Mouse (Mus musculus): ENCODE results near the gene Crls1. TPM values are rescaled to one million over a fixed set of nuclear protein-coding genes. Genes with fewer than 3 reads are reported as not detected.

The Crls1 gene
- polyA plus RNA-seq (2012; rRNA removed): 10.6 and 11.4 TPM in 2 replicates

DNA sequence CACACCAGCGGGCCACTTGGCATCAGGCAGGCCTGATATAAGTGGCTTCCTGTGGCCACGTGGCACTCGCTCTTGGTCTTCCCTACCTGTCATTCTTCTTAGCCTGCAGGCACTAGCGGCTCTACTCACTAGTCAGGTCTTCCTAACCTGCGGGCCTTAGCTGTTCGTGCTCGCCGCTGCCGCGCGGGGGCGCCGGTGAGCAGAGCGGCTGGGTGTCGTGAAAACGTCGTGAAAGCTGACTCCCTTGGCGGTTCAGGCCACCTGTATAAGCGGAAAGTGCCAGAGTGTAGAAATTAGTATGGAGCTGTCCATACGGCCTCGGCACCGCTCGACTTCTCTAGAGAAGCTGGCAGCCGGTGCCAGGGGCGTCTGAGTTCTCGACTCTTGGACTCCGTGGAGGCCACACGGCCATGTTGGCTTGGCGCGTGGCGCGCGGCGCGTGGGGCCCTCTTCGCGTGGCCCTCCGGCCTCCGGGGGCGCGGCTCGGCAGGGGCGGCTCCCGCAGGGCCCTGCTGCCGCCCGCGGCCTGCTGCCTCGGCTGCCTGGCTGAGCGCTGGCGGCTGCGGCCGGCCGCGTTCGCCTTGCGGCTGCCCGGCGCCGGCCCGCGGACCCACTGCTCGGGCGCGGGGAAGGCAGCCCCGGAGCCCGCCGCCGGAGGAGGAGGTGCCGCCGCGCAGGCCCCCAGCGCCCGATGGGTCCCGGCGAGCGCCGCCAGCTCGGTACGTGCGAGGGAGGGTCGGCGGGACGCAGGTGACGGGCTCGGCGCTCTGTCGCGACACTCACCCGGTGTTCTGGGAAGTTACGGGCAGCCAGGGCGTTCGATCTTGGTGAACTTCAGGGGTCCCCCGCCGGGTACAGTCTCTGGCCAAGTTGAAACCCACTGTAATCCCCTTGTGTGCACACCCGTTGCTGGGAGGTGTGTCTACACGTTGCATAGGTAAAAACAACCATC lies at the start of gene Crls1:
TSS of gene Crls1 (plus strand) at position 260 of the 952 bp plus-strand sequence.

DNA sequence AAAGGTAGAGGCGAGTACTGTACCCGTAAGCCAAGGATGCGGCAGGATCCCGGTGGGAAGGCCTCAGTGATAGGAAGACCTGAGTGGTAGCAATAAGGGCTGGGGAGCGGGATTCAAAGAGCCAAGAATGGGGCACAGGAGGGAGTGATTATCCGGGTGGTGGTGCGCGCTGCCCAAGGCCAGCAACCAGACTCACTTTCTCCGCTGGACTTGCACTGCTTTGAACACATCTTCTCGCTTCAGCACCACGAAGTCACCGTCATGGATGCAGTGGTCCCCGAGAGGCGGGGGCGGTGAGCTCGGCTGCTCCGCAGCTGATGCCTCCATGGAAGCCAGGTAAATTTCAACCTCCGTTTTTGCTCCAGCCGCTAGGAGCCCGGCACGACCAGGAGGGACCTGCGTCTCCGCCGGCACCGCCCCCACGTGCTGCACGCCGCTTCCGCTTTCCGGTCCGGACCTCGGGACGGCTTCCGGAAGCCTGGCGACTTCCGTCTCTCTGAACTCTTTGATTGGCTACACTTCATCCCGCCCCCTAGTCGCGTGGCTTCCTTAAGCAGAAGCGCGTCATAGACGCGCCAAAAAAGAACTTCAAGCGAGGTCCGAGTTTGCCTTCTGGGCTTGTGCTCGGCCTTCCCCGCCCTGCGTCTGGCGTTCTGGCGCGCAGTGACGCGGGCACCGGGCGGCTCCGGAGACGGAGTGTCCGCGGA lies 30.7 kb upstream of the Crls1 start, which contains the start of the genes Trmt6 and Mcm8:
TSS of gene Trmt6 (minus strand) at position 448 of the 707 bp plus-strand sequence.
TSS of gene Mcm8 (plus strand) at position 534 of the 707 bp plus-strand sequence.

DNA sequence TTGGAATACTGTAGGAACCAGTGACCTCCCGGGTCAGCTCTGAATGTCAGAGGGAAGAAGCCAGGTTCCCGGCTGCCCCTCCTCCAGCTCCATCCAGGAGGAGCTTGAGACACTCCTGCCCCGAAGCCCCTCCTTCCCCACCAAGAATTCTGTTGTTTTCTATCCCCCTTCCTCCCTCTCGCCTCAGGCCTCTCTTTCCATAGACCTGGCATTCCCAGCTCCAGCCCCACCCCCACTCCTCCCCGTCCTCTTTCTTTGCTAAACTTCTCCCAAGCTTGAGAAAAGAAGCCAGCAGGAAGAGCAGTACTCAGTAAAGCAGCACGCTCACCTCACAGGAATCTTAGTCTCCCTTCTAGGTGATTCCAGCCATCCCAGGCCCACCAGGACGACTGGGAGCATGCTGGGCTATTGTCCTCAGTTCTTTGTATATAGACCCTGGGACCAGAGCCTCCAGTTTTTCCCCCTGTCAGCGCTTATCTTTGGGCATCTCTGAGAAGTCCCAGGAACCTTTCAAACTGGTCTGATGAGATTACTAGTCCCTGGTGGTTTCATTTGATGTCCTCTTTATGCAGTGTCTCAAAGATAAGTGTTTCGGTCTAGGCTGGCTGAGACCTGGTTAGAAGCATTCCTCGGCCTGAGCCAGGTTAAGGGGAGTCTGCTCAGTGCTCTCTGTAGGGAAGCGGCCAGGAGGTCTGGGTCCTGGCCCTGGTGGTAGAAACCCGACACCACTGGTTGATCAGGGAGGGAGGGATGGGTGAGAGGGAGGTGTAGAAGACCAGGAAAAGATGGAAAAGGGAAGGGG lies 34.6 kb downstream of the Crls1 start, which contains the start of gene Lrrn4:
TSS of gene Lrrn4 (minus strand) at position 48 of the 802 bp plus-strand sequence.

Other genes starting within 250 kb of the Crls1 start
- gene Shld1, start 159.7 kb upstream of the Crls1 start, polyA plus RNA-seq (2012; rRNA removed): 6.0 and 6.2 TPM in 2 replicates
- 0.02 and 0.19 TPM in 2 replicates for gene Chgb, start 65.4 kb upstream of the Crls1 start, polyA plus RNA-seq (2012; rRNA removed)
- 8.7 and 10.4 TPM in 2 replicates for gene Trmt6, start 30.6 kb upstream of the Crls1 start, polyA plus RNA-seq (2012; rRNA removed)
- 5.1 and 5.3 TPM in 2 replicates for gene Mcm8, start 30.5 kb upstream of the Crls1 start, polyA plus RNA-seq (2012; rRNA removed)
- gene Lrrn4, start 34.2 kb downstream of the Crls1 start, polyA plus RNA-seq (2012; rRNA removed): 0.39 and 0.41 TPM in 2 replicates
- 0.01 TPM in 1 of 2 replicates, not detected in the other for gene Fermt1, start 99.2 kb downstream of the Crls1 start, polyA plus RNA-seq (2012; rRNA removed)